Mouse (Mus musculus) ovary, adult 10 weeks (tissue): ENCODE measurements around the gene Vmn2r11. TPM values are rescaled to one million over a fixed set of nuclear protein-coding genes. Genes with fewer than 3 reads are reported as not detected.

Source experiments
- polyA plus RNA-seq: library from polyadenylated mRNA; stranded (reverse); fragments of 350-450 nt; fragmentation: Illumina TruSeq; extraction: RNeasy Lipid Tissue Mini Kit (QIAGEN cat#74804); gene quantifications from one replicate; pipeline ENCODE4 v1.2.3, GENCODE M21; 2014

The Vmn2r11 gene
- polyA plus RNA-seq = not detected

DNA sequence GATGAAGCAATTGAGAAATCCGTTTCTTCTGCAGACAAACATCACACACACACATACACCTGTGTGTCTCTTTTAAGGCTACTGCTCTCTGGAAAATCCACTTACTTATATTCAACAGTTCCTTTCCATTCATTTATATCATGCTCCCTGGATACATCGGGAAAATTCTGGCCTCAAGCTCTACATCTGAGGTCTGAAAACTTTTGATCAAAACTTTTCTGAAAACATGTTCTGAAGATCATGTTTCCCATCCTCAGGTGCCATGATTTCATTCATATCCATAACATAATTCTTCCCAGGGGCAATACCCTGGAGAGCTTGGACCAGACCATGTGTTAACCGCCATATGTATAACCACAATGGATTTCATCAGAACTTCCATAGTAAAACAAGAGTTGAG is at the start of gene Vmn2r11:
Gene Vmn2r11 (minus strand): TSS at position 101 of the 400 bp plus-strand sequence.

DNA sequence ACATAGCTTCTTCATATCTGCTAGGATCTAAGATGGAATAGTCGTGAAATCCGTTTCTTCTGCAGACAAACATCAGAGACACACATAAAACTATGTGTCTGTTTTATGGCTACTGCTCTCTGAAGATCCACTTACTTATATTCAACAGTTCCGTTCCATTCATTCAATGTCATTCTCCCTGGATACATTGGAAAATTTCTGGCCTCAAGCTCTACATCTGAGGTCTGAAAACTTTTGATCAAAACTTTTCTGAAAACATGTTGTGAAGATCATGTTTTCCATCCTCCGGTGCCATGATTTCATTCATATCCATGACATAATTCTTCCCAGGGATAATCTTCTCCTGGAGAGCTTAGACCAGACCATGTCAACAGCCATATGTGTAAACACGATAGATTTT is 38.5 kb upstream of the Vmn2r11 start, which contains the start of gene Vmn2r12:
Gene Vmn2r12 (minus strand): TSS at position 101 of the 400 bp plus-strand sequence.

DNA sequence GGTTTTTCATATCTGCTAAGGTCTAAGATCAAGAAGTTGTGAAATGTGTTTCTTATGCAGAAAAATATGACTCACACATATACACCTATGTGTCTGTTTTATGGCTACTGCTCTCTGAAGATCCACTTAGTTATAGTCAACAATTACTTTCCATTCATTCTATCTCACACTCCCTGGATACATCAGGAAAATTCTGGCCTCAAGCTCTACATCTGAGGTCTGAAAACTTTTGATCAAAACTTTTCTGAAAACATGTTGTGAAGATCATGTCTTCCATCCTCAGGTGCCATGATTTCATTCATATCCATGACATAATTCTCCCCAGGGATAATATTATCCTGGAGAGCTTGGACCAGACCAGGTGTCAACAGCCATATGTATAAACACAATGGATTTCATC is 52.9 kb downstream of the Vmn2r11 start, which contains the start of gene Vmn2r10:
Gene Vmn2r10 (minus strand): TSS at position 101 of the 400 bp plus-strand sequence.

Other genes with a start within 250 kb of the Vmn2r11 start
- gene Vmn2r9, start 207.0 kb downstream of the Vmn2r11 start, polyA plus RNA-seq = not detected
- not detected for gene Vmn2r10, start 53.0 kb downstream of the Vmn2r11 start, polyA plus RNA-seq
- not detected for gene Vmn2r12, start 38.4 kb upstream of the Vmn2r11 start, polyA plus RNA-seq
- not detected for gene Vmn2r13, start 132.6 kb upstream of the Vmn2r11 start, polyA plus RNA-seq
- not detected for gene Vmn2r14, start 165.1 kb upstream of the Vmn2r11 start, polyA plus RNA-seq
- gene Vmn2r15, start 238.1 kb upstream of the Vmn2r11 start, polyA plus RNA-seq = not detected